Mouse (Mus musculus) heart, embryonic 10.5 days (tissue): ENCODE measurements at regions not wholly inside any gene's neighbourhood (a gene's known extent, or its start where the extent isn't known, plus 50 kb on each side); places are given as distances from the start of the nearest gene placed in this dataset.

Experiments used
- DNase-seq: peaks from one replicate; pipeline ENCODE4 v3.0.0-alpha.2; 2017; ENCODE audit warnings: low spot score
- H3K27ac ChIP-seq: fragments of 300-500 bp; sonication (generic); 2 replicates; pipeline ENCODE4 v1.5.1; 2016; ENCODE audit warnings: mild to moderate bottlenecking
- H3K27me3 ChIP-seq: fragments of 300-500 bp; sonication (generic); 2 replicates; pipeline ENCODE4 v1.6.1; 2016; ENCODE audit warnings: mild to moderate bottlenecking; ENCODE audit not compliant: poor library complexity, insufficient read depth, severe bottlenecking
- H3K36me3 ChIP-seq: fragments of 300-500 bp; sonication (generic); 2 replicates; pipeline ENCODE4 v1.6.1; 2016; ENCODE audit warnings: mild to moderate bottlenecking, moderate library complexity
- H3K4me1 ChIP-seq: fragments of 300-500 bp; sonication (generic); 2 replicates; pipeline ENCODE4 v1.6.1; 2016; ENCODE audit warnings: mild to moderate bottlenecking
- H3K4me3 ChIP-seq: fragments of 300-500 bp; sonication (generic); 2 replicates; pipeline ENCODE4 v1.5.1; 2016; ENCODE audit warnings: mild to moderate bottlenecking, moderate library complexity
- H3K9me3 ChIP-seq: fragments of 300-500 bp; sonication (generic); 2 replicates; pipeline ENCODE4 v1.6.1; 2016; ENCODE audit warnings: mild to moderate bottlenecking, moderate library complexity
- WGBS: fragments of 180-500 bp; shearing (Covaris S2); methylation state at CpG from one replicate; pipeline ENCODE4 v1.1.7; 2016; 5-methylcytosine and 5-hydroxymethylcytosine counted together

- no peaks in the 10 kb centered on the region for H3K27me3 ChIP-seq
- no peaks in the 10 kb centered on the region for H3K9me3 ChIP-seq
- H3K36me3 ChIP-seq: no peaks in the 10 kb centered on the region
- H3K4me3 ChIP-seq: no peak overlapping the region
- H3K27ac ChIP-seq: no peak overlapping the region
- 74% methylated on average over 2 of the region's 2 CpGs for WGBS
- no peak for DNase-seq
- no peaks in the 10 kb centered on the region for H3K4me1 ChIP-seq
These were observed 790.5 kb upstream of the Cdh8 start for GRCm38 (mm10) chr8:100206557-100207349.

GRCm38 (mm10) chr8:100193228-100193627 is 777.0 kb upstream of the Cdh8 start:
- Histone ChIP-seq H3K4me3 (no peak overlapping the region), H3K27ac (no peak overlapping the region), H3K4me1 (no peaks in the 10 kb centered on the region), H3K9me3 (no peaks in the 10 kb centered on the region), H3K27me3 (no peaks in the 10 kb centered on the region), H3K36me3 (no peaks in the 10 kb centered on the region)
- WGBS: 77% methylated on average over 2 of the region's 2 CpGs
- DNase-seq: no peak

DNA sequence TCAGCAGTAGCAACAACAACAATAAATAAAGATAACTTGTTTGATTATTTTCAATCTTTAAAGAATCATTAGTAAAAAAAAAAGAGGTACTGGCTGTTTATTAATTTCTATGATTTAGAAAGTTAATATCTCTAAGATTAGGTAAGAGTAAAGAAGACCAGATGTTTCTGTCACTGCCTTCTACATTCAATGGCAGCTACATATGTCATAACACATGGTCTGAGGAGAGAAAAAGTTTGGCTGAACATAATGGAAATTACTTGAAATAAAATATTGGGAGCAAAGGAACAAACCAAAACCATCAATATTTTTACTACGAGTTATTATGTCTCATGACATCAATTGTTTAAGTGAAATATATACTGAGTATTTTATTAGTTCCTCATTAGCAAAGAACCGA is 774.4 kb upstream of the Cdh8 start:
- WGBS: 76% methylated on average over 2 of the region's 2 CpGs

GRCm38 (mm10) chr8:100187976-100188375 is 771.7 kb upstream of the Cdh8 start:
- Histone ChIP-seq H3K4me3 (no peak overlapping the region), H3K9me3 (no peaks in the 10 kb centered on the region), H3K27me3 (no peaks in the 10 kb centered on the region), H3K27ac (no peak overlapping the region), H3K36me3 (no peaks in the 10 kb centered on the region), H3K4me1 (no peaks in the 10 kb centered on the region)
- DNase-seq: no peak
- WGBS: 77% methylated on average over 3 of the region's 3 CpGs

More for the DNA sequence above, 774.4 kb upstream of the Cdh8 start:
- no peak for DNase-seq
- H3K27ac ChIP-seq: no peak overlapping the region
- no peaks in the 10 kb centered on the region for H3K36me3 ChIP-seq
- H3K4me1 ChIP-seq: no peaks in the 10 kb centered on the region
- H3K27me3 ChIP-seq: no peaks in the 10 kb centered on the region
- no peaks in the 10 kb centered on the region for H3K9me3 ChIP-seq
- H3K4me3 ChIP-seq: no peak overlapping the region

DNA sequence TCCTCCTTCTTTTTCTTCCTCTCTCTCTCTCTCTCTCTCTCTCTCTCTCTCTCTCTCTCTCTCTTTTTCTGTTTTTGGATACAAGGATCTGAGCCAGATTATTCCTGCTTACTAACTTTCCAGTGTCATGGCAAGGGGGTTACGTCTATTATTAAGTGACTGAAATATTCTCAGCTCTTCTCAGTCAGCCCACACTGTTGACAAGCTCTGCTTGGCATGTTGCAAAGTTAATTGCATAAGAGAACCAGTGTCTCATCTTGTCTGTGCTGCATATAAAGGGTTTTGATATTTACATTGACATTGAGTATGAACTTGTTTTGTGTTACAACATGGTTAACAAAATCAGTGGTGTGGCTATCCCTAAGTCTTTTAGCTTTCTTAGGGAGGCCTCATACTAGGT is 760.2 kb upstream of the Cdh8 start:
- 83% methylated on average over 1 of the region's 1 CpGs for WGBS
- H3K27ac ChIP-seq: no peak overlapping the region
- no peaks in the 10 kb centered on the region for H3K36me3 ChIP-seq
- no peak overlapping the region for H3K4me3 ChIP-seq
- H3K27me3 ChIP-seq: no peaks in the 10 kb centered on the region
- DNase-seq: no peak
- no peaks in the 10 kb centered on the region for H3K9me3 ChIP-seq
- H3K4me1 ChIP-seq: no peaks in the 10 kb centered on the region

GRCm38 (mm10) chr8:100145411-100145810 is 729.1 kb upstream of the Cdh8 start:
- no peak for DNase-seq
- WGBS: 91% methylated on average over 1 of the region's 1 CpGs

DNA sequence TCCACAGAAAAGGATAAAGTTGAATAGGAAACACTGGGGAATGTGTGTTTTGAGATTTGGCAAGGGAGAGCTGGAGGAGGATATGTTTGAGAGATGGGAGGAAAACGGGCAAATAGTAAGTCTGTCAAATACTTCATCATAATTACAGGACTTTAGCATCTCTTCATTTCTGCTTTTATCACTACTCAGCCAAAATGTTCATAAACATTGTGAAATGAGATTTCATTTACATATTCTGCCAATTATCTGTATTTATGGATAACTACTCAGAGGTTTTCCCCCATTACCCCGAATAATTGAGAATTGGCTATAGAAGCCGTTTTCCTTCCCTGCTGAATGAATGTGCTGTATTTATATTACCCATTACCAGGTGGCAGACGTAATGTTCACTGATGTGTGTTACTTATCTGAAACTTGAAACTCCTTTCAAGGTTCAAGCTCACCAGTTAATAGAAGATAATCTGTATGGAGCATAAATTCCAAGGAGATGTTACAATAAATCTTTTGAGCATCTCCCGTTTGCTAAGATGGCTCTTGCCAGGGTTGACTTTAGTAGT is 727.9 kb upstream of the Cdh8 start:
- no peaks in the 10 kb centered on the region for H3K36me3 ChIP-seq
- no peaks in the 10 kb centered on the region for H3K4me1 ChIP-seq
- H3K9me3 ChIP-seq: no peaks in the 10 kb centered on the region
- H3K4me3 ChIP-seq: no peak overlapping the region
- no peaks in the 10 kb centered on the region for H3K27me3 ChIP-seq
- WGBS: 80% methylated on average over 5 of the region's 5 CpGs
- DNase-seq: no peak
- H3K27ac ChIP-seq: no peak overlapping the region

More at GRCm38 (mm10) chr8:100145411-100145810, 729.1 kb upstream of the Cdh8 start:
- no peaks in the 10 kb centered on the region for H3K4me1 ChIP-seq
- no peaks in the 10 kb centered on the region for H3K27me3 ChIP-seq
- H3K4me3 ChIP-seq: no peak overlapping the region
- H3K9me3 ChIP-seq: no peaks in the 10 kb centered on the region
- H3K36me3 ChIP-seq: no peaks in the 10 kb centered on the region
- H3K27ac ChIP-seq: no peak overlapping the region

- H3K9me3 ChIP-seq: no peaks in the 10 kb centered on the region
- no peak overlapping the region for H3K4me3 ChIP-seq
- no peak overlapping the region for H3K27ac ChIP-seq
- DNase-seq: no peak
- 54% methylated on average over 11 of the region's 11 CpGs for WGBS
- no peaks in the 10 kb centered on the region for H3K36me3 ChIP-seq
- H3K4me1 ChIP-seq: no peaks in the 10 kb centered on the region
- H3K27me3 ChIP-seq: no peaks in the 10 kb centered on the region
These were observed 688.4 kb upstream of the Cdh8 start for GRCm38 (mm10) chr8:100104412-100105365.

- Histone ChIP-seq H3K36me3 (no peaks in the 10 kb centered on the region), H3K27me3 (no peaks in the 10 kb centered on the region), H3K27ac (no peak overlapping the region), H3K9me3 (no peaks in the 10 kb centered on the region), H3K4me3 (no peak overlapping the region), H3K4me1 (no peaks in the 10 kb centered on the region)
- no peak for DNase-seq
- 87% methylated on average over 2 of the region's 2 CpGs for WGBS
These were observed 685.7 kb upstream of the Cdh8 start for GRCm38 (mm10) chr8:100101957-100102356.

GRCm38 (mm10) chr8:100072059-100072729 is 655.9 kb upstream of the Cdh8 start:
- H3K27ac ChIP-seq: no peak overlapping the region
- H3K4me3 ChIP-seq: no peak overlapping the region
- DNase-seq: no peak
- no peaks in the 10 kb centered on the region for H3K4me1 ChIP-seq
- no peaks in the 10 kb centered on the region for H3K36me3 ChIP-seq
- no peaks in the 10 kb centered on the region for H3K9me3 ChIP-seq
- H3K27me3 ChIP-seq: no peaks in the 10 kb centered on the region
- 85% methylated on average over 5 of the region's 5 CpGs for WGBS

- Histone ChIP-seq H3K27me3 (no peaks in the 10 kb centered on the region), H3K27ac (no peak overlapping the region), H3K4me3 (no peak overlapping the region), H3K36me3 (no peaks in the 10 kb centered on the region), H3K9me3 (no peaks in the 10 kb centered on the region), H3K4me1 (no peaks in the 10 kb centered on the region)
- DNase-seq: no peak
- 80% methylated on average over 1 of the region's 1 CpGs for WGBS
These were observed 653.5 kb upstream of the Cdh8 start for GRCm38 (mm10) chr8:100069761-100070160.

DNA sequence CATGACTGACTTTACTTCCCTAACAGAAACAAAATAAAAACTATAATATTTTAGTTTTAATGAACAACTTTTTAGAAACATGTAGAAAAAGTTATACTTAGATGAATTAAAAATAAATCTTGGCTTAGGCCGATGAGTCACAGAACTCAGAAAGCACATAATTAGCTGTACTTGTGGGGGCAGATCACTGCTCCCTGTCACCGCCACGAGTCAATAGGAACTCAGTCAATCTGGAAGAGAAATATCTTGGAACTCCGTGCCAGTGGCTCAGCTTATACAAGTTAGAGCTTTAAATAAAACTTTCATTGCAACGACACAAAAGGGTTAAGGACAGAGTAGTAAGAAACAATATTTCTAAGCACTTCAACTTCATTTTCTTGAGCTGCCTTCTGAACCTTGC is 622.7 kb upstream of the Cdh8 start:
- Histone ChIP-seq H3K4me3 (no peak overlapping the region), H3K27ac (no peak overlapping the region), H3K27me3 (no peaks in the 10 kb centered on the region), H3K36me3 (no peaks in the 10 kb centered on the region), H3K9me3 (no peaks in the 10 kb centered on the region), H3K4me1 (no peaks in the 10 kb centered on the region)
- no peak for DNase-seq
- 60% methylated on average over 5 of the region's 5 CpGs for WGBS
